Mouse (Mus musculus): ENCODE results near the gene Olfr145. TPM values are rescaled to one million over a fixed set of nuclear protein-coding genes. Genes with fewer than 3 reads are reported as not detected.

Olfr145 gene
- not detected for total RNA-seq (2021)
- long read RNA-seq, experiment 1: 0 reads
- long read RNA-seq, experiment 2: 0 reads

DNA sequence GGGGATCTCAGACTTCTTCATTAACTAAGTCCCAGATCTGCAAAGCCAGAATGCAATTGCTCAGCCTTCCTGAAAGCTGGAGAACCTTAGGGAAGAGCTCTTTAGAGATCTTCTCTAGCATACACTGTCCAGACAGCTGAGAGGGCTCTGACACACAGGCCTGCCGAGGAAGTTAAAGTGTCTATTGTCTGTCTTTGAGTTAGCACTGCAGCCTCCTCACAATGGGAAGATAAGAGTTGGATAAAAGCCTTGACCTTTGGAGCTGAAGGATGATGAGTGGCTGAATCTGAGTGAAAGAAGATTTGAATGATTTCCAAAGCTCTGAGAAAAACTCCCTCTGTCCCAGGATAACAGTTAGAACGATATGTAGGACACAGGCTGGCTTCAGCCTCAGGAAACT lies at the start of gene Olfr145:
Gene Olfr145 (plus strand): TSS at position 64 of the 400 bp plus-strand sequence.
- DNase-seq: peak; percentile 29

DNA sequence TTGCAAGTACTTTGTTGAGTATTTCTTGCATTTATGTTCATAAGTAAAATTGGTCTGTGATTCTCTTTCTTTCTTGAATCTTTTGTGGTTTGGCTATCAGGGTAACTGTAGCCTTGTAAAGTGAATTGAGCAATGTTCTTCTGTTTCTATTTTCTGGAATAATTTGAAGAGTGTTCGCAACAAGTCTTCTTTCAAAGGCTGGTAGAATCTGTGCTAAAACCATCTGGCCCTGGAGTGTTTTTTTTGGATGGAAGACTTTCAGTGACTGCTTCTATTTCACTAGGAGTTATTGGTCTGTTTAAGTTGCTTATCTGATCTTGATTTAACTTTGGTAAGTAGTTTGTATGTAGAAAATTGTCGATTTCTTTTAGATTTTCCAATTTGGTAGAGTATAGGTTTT lies 47.3 kb upstream of the Olfr145 start:
- no peak for DNase-seq

DNA sequence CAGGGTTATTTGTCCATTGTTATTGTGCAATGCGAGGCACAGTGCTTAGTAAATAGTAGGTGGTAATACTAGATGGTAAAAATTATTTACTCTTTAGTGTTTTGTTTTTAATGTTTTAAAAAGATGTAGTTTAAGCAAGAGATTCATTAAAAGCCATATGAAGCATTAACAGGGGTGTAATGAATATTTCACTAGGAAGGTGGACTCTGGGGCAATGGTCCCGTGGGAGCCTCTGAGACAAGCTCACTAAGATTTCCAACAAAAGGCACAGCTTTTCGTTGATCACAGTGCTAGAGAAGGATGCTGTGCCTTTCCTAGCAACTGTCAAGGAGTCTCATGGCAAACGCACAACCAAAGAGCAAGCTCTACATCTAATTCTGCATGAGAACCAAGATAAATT lies 42.6 kb upstream of the Olfr145 start, which contains the start of gene Olfr877:
Gene Olfr877 (plus strand): TSS at position 301 of the 400 bp plus-strand sequence.
- DNase-seq: no peak

DNA sequence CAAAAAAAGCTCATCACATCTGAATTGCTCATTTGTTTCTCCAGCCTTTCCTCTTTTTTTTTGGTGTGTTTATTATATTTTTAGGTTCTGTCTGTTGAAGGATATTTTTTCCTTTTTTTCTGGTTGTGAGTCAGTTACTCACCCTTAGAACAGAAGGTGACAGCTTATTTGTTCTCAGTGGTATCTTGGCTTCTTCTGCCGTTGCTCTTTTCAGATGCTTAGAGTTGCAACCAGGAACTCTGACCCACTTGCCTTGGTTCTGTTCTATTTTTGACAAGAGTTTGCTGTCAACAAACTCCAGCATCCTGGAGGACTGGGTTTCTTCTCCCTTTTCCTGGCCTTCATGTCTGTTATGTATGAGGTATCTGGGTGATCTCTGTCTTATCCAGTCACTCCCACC lies 33.2 kb upstream of the Olfr145 start:
- no peak for DNase-seq

DNA sequence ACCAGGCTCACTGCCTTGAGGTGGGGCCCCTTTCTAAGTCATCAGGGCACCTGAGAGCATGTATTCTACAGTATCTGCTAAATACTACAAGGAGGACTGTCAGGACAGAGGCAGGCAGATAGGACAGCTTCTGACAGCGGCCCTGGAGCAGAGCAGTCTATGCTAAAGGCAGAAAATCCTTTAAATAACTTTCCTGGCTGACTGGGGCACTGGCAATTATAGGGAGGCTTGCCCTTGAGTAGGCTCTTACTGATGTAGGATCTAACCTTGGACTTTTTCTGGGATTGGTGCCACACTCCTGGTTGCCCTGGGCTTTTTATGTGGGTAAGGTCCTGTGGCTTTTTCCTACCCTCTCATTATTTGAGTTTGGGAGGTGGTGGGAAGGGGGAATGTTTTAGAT lies 26.3 kb upstream of the Olfr145 start:
- peak; percentile 50 for DNase-seq

DNA sequence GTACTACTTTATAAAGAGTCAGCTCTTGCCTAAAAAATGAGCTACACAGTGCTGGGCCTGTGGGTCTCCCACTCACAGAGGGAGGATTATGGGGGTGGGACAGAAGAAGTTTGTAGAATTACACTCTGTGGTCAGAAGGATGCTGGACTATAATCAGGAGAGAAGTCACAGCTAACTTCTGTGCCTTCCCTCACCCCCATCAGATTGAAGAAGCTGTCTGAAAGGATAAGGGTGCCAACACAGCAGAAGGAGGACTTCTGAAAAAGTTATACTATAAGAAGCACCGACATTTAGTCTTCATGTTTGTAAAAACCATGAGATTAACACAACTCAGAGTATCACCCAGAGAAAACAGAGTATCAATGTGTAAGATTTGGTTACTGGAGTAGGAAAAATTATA lies 25.4 kb upstream of the Olfr145 start:
- DNase-seq: no peak

DNA sequence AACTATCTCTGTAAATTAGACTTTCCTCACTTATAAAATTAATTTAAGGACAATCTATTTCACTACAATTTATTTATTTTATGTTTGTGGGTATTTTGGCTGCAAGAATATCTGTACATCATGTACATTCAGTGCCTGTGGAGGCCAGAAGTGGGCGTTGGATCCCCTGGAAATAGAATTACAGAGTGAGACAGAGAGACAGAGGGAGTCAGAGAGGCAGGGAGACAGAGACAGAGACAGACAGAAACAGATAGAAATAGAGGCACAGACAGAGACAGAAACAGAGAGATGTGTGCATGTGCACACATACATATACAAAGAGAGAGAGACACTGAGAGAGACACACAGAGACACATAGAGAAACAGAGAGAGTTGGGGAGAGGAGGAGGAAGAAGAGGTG lies 25.0 kb upstream of the Olfr145 start:
- DNase-seq: no peak

DNA sequence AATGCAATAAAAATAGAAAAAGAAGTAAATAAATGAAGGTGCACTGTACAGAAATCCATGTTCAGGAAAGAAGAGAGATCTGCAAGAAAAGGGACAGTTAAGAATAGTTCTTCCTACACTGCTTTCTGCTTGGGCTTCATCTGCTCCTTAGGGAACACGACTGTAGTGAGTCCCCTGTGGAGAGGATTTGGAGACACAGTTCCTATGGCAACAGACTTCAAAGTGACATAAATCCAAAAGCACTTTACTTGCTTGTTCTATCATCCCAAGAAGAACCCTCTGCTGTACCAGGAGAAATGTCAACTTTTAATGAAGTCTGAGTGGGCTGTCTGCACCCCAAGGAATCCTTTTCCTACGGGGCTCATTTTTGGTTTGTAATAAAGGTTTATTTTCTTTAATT lies 5.6 kb upstream of the Olfr145 start:
- DNase-seq: no peak

DNA sequence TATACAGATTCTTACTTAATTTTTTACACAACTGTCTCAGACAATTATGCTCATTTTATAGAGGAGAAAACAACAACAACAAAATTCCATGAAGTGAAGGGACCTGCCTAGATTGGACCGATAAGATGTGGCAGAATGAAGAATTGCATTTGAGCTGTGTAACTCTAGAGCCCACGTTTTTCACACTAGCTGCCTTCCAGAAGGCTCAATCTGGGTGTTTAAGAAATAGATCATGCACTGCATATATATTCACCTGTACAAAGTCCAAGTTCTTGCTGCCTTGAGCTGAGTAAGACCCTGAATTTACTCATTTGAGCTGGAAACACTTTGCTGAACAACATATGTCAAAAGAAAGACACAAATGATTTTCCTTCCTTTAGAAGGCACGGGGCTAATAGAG lies 9.0 kb downstream of the Olfr145 start:
- DNase-seq: no peak

DNA sequence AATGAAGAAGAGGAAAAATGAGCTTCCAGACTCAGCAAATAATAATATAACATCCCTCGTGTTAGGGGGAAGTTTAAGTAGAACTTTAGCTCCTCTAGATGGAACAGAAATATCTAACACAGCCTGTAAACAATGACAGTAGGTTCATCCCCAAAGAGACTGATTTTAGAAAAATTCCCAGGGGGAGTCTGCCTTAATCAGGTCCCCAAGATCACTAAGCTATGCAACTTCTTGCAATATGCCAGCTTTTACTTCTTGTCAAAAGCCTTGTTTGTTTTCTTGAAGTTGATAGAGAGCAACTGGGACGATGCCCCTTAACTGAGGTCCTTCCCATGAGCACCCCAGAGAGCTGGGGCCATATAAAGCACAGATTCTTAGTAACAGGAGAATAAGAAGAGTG lies 21.0 kb downstream of the Olfr145 start, which contains the start of gene Olfr878:
Gene Olfr878 (plus strand): TSS at position 301 of the 400 bp plus-strand sequence.
- no peak for DNase-seq

DNA sequence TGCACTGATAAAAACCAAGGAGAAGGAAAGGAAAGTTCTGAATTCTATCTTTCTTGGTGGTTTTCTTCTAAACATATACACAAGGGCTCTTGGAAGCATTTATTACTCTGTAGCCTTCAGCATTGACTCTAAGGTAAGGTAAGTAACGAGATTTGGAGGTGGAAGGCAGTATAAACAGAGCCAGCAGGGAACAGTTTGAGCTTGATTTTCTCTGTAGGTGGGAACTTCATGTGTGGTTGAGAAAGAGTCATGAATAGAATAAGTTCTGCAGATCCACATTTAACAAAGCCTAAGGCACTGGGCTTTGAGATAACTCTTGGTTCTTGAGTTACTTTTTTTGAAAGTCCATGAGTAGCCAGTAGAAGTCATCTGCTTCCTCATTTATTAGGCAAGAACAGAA lies 21.5 kb downstream of the Olfr145 start:
- DNase-seq: no peak

DNA sequence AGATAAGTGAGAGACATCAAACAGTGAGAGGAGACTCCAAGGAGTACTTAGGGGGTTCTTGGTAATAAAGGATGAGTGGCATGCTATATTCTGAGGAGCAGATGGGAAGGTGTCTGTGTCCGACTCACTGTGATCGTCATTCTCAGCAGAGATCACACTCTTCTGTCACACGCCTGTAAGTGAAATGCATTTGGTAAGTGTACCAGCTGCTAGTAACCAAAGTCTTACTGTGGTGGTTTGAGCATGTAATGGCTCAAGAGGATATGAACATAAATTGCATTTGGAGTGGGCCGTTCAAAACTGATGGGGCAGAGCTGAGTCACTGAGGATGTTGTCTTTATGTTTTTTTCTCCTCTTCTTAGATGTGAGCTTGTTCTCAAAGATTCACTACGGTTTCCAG lies 27.7 kb downstream of the Olfr145 start:
- no peak for DNase-seq

DNA sequence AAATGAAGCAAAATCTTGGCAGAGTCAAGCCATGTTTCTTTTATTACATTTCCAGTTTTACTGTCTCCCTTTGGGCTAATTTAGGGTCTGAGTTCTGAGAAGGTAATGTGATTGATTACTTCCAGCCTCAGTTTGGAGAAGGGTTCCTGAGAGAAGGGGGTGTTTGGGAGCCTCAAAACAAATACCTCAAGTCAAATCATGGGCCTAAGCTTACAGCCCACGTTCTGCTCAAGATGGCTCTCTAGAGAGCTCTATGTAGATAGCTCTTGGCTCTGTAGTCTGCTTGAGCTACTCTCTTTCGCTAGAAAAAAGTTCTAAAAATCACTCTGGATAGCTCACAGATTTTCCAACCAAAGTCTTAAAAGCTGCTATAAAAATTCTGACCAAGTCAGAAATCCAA lies 28.9 kb downstream of the Olfr145 start:
- DNase-seq: no peak

DNA sequence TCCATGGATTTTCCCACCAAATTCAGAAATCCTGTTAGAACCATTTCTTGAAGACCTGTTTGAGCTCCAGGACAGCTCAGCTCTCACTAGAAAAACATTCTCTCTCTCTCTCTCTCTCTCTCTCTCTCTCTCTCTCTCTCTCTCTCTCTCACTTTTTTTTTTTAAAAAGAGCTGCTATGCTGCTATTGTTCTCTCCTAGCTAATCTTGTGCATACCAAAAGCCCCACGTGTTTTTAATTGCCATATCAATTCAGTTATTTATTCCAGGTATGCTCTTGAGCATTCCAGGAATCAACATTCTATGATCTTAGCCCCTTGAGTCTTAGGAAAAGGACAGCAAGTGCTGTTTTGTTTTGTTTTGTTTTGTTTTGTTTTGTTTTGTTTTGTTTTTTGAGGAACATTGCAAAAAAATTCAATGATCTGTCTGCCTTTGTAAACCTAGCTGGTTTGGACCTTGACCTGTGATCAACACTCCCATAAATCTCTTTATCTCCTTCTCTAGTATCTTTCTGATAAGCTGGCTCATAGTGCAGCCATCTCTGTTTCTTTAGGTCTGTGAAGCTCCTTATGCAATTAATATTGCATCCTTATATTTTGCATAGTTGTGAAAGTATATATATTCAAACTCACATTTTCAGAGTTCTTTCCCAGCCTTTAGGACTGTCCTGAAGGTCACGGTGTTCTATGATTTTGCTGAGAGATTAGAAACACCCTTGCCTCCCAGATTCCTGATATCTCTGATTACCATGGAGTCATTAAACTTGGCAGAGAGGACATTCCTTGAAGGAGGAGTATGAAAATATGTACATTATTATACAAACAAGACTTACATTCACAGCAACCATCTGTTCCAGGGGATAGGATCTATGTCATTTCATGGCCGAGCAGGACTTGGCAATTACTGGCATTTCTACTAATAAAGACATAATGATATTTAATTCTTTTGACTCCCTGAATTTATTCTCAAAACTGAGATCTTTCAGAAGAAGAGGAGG lies 29.8 kb downstream of the Olfr145 start:
- no peak for DNase-seq

DNA sequence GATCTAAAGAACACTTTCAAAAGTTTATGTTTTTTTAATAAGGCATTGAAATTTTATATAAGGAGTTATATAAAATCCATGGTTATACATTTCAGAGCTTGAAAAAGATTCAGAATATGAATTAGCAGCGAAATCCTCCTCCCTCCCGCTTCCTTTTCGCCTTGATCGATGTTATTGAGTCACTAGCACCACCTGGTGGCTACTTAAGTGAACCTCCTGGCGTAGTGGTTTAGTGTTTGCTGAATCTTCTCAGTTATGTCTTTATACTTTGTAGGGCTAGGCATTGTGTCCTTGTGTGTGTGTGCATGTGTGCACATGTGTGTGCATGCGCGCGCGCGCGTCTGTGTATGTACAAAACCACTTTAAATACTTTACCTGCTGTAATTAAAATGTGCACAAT lies 36.0 kb downstream of the Olfr145 start:
- DNase-seq: peak; percentile 72

DNA sequence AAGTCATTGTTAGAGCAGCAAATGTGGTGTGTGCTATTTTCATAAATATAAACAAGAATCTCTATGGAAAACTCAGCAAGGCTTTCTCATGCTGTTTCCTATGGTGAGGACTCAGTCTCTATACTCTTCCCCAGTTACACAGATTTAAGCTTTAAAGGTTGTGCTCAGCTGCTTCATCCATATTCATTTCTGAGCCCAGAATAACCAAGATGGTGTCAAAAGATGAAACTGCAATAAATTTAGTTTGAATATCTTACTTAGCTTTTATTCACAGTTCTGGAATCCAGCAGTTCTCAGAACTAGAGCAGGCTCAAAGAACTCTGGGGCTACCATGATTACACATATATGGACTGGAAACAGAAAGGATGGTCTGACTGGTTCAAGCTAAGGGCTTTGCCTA lies 37.6 kb downstream of the Olfr145 start:
- DNase-seq: no peak

DNA sequence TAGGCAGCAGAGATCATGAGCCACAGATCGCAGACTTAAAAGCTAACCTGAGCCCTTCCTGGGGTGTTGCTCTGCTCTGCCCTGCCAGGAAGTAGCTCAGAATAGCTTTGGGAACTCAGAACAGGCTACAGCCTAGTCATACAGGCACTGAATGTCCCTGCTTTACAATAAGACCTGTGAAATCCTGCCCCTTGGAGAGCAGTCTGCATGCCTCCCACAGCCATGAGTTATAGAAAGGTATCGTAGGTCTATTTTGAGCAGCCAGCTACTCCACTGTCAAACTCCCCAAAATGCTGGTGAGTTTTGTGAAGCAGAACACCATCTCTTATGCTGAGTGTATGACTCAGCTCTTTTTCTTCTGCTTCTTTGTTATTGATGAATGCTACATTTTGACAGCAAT lies 44.6 kb downstream of the Olfr145 start:
- DNase-seq: no peak

Other genes starting within 250 kb of the Olfr145 start
- gene Tbrg1, start 239.4 kb upstream of the Olfr145 start, total RNA-seq (2021): 10 to 100 TPM; 81.4 to 88.9 TPM
- under 1 TPM in 1 of 2 experiments, not detected in 1; 0.99 TPM for gene Panx3, start 227.5 kb upstream of the Olfr145 start, total RNA-seq (2021)
- not detected for gene Olfr160, start 180.5 kb upstream of the Olfr145 start, total RNA-seq (2021)
- gene Olfr874, start 151.6 kb upstream of the Olfr145 start, total RNA-seq (2021): not detected
- not detected for gene Olfr875, start 124.9 kb upstream of the Olfr145 start, total RNA-seq (2021)
- not detected for gene Olfr876, start 93.7 kb upstream of the Olfr145 start, total RNA-seq (2021)
- not detected for gene Olfr877, start 42.5 kb upstream of the Olfr145 start, total RNA-seq (2021)
- gene Olfr878, start 21.1 kb downstream of the Olfr145 start, total RNA-seq (2021): not detected
- gene Olfr881, start 95.1 kb downstream of the Olfr145 start, total RNA-seq (2021): not detected
- gene Olfr883, start 129.1 kb downstream of the Olfr145 start, total RNA-seq (2021): not detected
- gene Olfr884, start 149.8 kb downstream of the Olfr145 start, total RNA-seq (2021): not detected
- not detected for gene Olfr885, start 164.6 kb downstream of the Olfr145 start, total RNA-seq (2021)
- gene Olfr887, start 187.3 kb downstream of the Olfr145 start, total RNA-seq (2021): not detected
- not detected for gene Olfr888, start 211.4 kb downstream of the Olfr145 start, total RNA-seq (2021)
- under 1 TPM in 1 of 2 experiments, not detected in 1; 0.06 TPM for gene Olfr889, start 218.5 kb downstream of the Olfr145 start, total RNA-seq (2021)
- not detected for gene Olfr890, start 245.8 kb downstream of the Olfr145 start, total RNA-seq (2021)

Measured in adrenal gland, postnatal 10 days (tissue).